Mouse (Mus musculus) midbrain, embryonic 14.5 days (tissue): ENCODE measurements at regions not wholly inside any gene's neighbourhood (a gene's known extent, or its start where the extent isn't known, plus 50 kb on each side); places are given as distances from the start of the nearest gene placed in this dataset.

Source experiments
- ATAC-seq: fragments of 200-750 bp; cut with Nextera tagmentation; 2 replicates; pipeline ENCODE4 v1.8.0; 2017; ENCODE audit warnings: moderate number of reproducible peaks, moderate library complexity; ENCODE audit not compliant: low FRiP score, low TSS enrichment
- DNase-seq: peaks from one replicate; pipeline ENCODE4 v3.0.0-alpha.2; 2015
- H3K27ac ChIP-seq: fragments of 300-500 bp; sonication (generic); replicated peaks from 2 replicates; pipeline ENCODE4 v1.5.1; 2014; ENCODE audit warnings: mild to moderate bottlenecking, low read depth, low read length, moderate library complexity
- H3K27me3 ChIP-seq: fragments of 300-500 bp; sonication (generic); 2 replicates; pipeline ENCODE4 v1.6.1; 2014; ENCODE audit warnings: low read length, control low read depth, mixed read lengths; ENCODE audit not compliant: control insufficient read depth, insufficient read depth
- H3K36me3 ChIP-seq: fragments of 300-500 bp; sonication (generic); 2 replicates; pipeline ENCODE4 v1.6.1; 2014; ENCODE audit warnings: low read length, control low read depth; ENCODE audit not compliant: control insufficient read depth, insufficient read depth
- H3K4me1 ChIP-seq: fragments of 300-500 bp; sonication (generic); 2 replicates; pipeline ENCODE4 v1.6.1; 2014; ENCODE audit warnings: mild to moderate bottlenecking, antibody characterized with exemption, low read length, control low read depth; ENCODE audit not compliant: control insufficient read depth, insufficient read depth
- H3K4me2 ChIP-seq: fragments of 300-500 bp; sonication (generic); 2 replicates; pipeline ENCODE4 v1.6.1; 2014; ENCODE audit warnings: mild to moderate bottlenecking, low read length, moderate library complexity
- H3K4me3 ChIP-seq: fragments of 300-500 bp; sonication (generic); replicated peaks from 2 replicates; pipeline ENCODE4 v1.5.1; 2014; ENCODE audit warnings: low read depth, low read length
- H3K9ac ChIP-seq: fragments of 300-500 bp; sonication (generic); replicated peaks from 2 replicates; pipeline ENCODE4 v1.6.1; 2014; ENCODE audit warnings: mild to moderate bottlenecking, low read length, moderate library complexity
- H3K9me3 ChIP-seq: fragments of 300-500 bp; sonication (generic); 2 replicates; pipeline ENCODE4 v1.6.1; 2016; ENCODE audit warnings: low read length, control low read depth, mixed read lengths; ENCODE audit not compliant: control insufficient read depth
- WGBS: fragments of 180-500 bp; shearing (Covaris S2); extraction: QIAGEN DNeasy Blood & Tissue Kit; methylation state at CpG from one replicate; pipeline ENCODE4 v1.1.7; 2014; 5-methylcytosine and 5-hydroxymethylcytosine counted together

DNA sequence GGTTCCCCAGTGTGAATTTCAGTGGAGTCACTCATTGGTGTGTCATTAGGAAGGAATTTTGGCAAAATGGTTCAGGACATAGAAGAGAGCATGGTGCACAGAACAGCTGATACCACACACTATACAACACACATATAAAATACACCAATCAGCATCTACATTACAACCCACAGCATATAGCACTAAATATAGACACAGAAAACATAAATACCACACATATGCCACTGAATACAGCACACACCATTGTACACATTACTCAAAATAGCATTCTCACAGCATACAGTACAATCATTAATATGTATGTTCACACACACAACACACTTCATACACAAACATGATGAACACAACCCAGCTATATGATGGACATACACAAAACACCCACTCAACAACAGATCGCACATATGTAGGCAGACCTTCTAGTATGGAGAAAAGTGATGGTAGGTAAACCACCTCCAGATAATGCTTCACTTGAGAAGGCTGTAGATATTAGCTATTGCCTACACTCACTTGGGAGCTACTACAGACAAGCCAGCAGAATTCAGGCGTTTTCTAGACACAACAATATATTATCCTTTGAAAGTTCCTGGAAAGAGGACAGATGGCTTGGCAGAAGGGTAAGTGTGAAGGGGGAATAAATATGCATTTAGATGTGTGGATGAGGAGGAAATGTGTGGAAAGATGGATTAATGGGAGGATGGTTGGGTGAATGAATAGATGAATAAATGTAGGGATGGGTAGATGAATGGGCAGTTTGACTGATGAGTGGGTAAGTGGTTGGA is 71.6 kb upstream of the Zmat1 start:
- WGBS, result 79% methylated on average over 2 of the region's 2 CpGs
- H3K27ac ChIP-seq, result no peak overlapping the region
- H3K9me3 ChIP-seq, result no peaks in the 10 kb centered on the region
- H3K27me3 ChIP-seq, result no peaks in the 10 kb centered on the region
- H3K4me2 ChIP-seq, result no peak overlapping the region
- ATAC-seq (no peak), DNase-seq (no peak)
- no peaks in the 10 kb centered on the region for H3K36me3 ChIP-seq
- H3K9ac ChIP-seq, result no peak overlapping the region
- H3K4me1 ChIP-seq, result no peaks in the 10 kb centered on the region
- H3K4me3 ChIP-seq, result no peak overlapping the region

DNA sequence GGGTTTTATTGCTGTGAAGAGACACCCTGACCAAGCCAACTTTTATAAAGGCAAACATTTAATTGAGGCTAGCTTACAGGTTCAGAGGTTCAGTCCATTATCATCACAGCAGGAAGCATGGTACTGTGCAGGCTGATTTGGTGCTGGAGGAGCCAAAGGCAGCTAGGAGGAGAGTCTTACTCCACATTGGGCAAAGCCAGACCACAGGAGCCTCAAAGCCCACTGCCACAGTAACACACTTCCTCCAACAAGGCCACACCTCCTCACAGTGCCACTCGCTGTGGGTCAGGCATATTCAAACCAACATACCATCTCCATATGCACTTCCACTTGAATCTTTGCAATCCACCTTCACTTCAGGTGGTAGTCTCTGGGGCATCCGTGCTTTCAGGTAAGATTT is 70.4 kb upstream of the Zmat1 start:
- Histone ChIP-seq H3K27me3 (no peaks in the 10 kb centered on the region), H3K27ac (no peak overlapping the region), H3K4me3 (no peak overlapping the region), H3K9me3 (no peaks in the 10 kb centered on the region), H3K4me2 (no peak overlapping the region), H3K9ac (no peak overlapping the region), H3K36me3 (no peaks in the 10 kb centered on the region), H3K4me1 (no peaks in the 10 kb centered on the region)
- no peak for DNase-seq
- WGBS, result 89% methylated on average over 2 of the region's 2 CpGs
- ATAC-seq, result no peak

GRCm38 (mm10) chrX:135075903-135076302 is 66.9 kb upstream of the Zmat1 start:
- Histone ChIP-seq H3K36me3 (no peaks in the 10 kb centered on the region), H3K9me3 (no peaks in the 10 kb centered on the region), H3K9ac (no peak overlapping the region), H3K4me3 (no peak overlapping the region), H3K27ac (no peak overlapping the region), H3K4me2 (no peak overlapping the region), H3K27me3 (no peaks in the 10 kb centered on the region), H3K4me1 (no peaks in the 10 kb centered on the region)
- ATAC-seq (no peak), DNase-seq (no peak)
- 75% methylated on average over 2 of the region's 2 CpGs for WGBS

DNA sequence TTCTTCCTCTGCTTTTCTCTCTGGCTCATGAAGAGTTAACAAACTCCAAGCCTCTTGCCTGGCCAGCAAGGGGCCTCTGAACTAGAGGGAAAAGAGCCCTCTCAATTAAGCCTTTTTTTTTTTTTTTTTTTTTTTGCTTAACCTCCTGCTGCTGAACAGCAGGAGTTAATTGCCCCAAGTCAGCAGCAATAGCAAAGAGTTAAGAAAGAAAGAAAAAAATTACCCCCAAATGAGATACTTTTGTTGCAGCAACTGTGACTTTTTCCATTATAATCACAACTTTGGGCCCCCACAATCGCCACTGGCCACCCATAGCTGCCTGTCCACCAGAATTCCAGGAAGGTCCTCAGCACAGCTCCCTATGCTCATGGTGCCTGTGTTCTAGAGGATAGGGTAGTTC is 60.4 kb upstream of the Zmat1 start:
- Histone ChIP-seq H3K4me3 (no peak overlapping the region), H3K4me1 (no peaks in the 10 kb centered on the region), H3K9ac (no peak overlapping the region), H3K27me3 (no peaks in the 10 kb centered on the region), H3K4me2 (no peak overlapping the region), H3K9me3 (no peaks in the 10 kb centered on the region), H3K36me3 (no peaks in the 10 kb centered on the region), H3K27ac (no peak overlapping the region)
- no peak for DNase-seq
- 22% methylated on average over 1 of the region's 1 CpGs for WGBS
- no peak for ATAC-seq

DNA sequence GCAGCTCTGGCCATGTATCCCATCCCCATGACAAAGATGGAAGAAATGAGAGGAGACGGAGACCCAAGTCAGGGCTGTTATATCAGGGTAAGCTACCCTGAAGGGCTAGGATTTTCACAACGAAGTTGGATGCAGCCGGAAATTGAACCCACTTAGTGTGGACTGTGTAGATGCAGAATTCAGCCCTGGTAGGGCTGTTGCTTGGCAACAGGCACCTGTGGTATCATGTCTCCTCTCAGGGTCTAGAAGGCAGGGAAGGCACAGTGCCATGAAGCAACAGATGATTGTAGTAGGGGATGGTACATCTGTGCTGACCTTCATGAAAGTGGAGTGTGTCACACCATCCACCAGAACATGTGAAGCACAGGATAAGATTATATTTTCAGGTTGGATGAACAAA is 51.2 kb upstream of the Zmat1 start:
- Histone ChIP-seq H3K9me3 (no peaks in the 10 kb centered on the region), H3K4me2 (no peak overlapping the region), H3K27me3 (no peaks in the 10 kb centered on the region), H3K36me3 (no peaks in the 10 kb centered on the region), H3K4me1 (no peaks in the 10 kb centered on the region), H3K9ac (no peak overlapping the region), H3K4me3 (no peak overlapping the region), H3K27ac (no peak overlapping the region)
- WGBS, result 88% methylated on average over 3 of the region's 3 CpGs
- ATAC-seq (no peak), DNase-seq (no peak)

DNA sequence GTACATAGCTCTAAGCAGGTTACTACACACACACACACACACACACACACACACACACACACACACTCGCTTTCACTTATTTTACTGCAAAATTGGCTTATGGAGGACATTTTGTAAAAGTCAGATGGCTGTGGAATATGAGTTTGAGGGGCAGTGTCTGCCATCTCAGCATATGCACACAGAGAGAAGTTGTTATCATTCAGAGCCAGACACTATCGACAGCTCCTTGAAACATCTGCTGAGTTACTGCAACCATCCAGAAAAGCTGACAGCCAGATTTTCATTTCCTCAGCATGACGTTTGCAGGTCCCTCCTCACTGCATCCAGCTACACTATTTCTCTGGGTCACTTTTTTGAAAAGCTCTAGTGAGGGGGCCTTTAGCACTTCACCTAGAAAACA is 49.9 kb upstream of the Zmat1 start:
- H3K4me3 ChIP-seq, result no peak overlapping the region
- H3K27me3 ChIP-seq, result no peaks in the 10 kb centered on the region
- DNase-seq, result no peak
- no peak overlapping the region for H3K4me2 ChIP-seq
- no peak overlapping the region for H3K27ac ChIP-seq
- WGBS, result 63% methylated on average over 3 of the region's 3 CpGs
- H3K9ac ChIP-seq, result no peak overlapping the region
- no peaks in the 10 kb centered on the region for H3K36me3 ChIP-seq
- no peaks in the 10 kb centered on the region for H3K4me1 ChIP-seq
- ATAC-seq, result no peak
- H3K9me3 ChIP-seq, result no peaks in the 10 kb centered on the region
